Mouse (Mus musculus): ENCODE measurements around the gene Bach1.

DNA sequence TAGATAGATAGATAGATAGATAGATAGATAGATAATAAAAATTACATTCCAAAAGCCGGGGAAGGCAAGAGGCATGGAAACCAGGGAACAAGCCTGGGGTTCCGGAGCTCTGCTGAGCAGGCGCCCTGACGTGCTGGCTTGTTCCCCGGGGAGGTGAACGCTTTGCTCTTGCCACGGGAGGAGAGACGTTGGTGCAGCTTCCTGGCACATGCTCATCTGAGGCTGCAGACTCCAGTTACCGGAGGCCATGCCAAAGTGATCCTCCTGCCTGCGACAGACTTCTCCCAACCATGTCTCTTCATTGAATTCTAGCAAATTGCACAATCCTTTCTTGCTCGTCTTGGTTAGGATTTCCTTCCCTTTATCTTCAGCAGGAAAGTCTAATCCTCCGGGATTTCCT lies 27.4 kb upstream of the Bach1 start:
- no peak for TF ChIP-seq CTCF (IDR thresholded peaks at IDR 0.05; ENCODE audit: extremely low read depth, insufficient read length, insufficient replicate concordance, low read depth, low read length)
- TF ChIP-seq POLR2A (IDR thresholded peaks at IDR 0.05; ENCODE audit: low read depth, low read length): no peak
